Mouse (Mus musculus) limb, embryonic 11.5 days (tissue): ENCODE measurements at regions not wholly inside any gene's neighbourhood (a gene's known extent, or its start where the extent isn't known, plus 50 kb on each side); places are given as distances from the start of the nearest gene placed in this dataset.

Experiments used
- ATAC-seq: fragments of 200-750 bp; cut with Nextera tagmentation; 2 replicates; pipeline ENCODE4 v1.8.0; 2017; ENCODE audit warnings: low read depth; ENCODE audit not compliant: insufficient number of reproducible peaks, low FRiP score, low TSS enrichment
- DNase-seq: peaks from one replicate; pipeline ENCODE4 v3.0.0-alpha.2; 2015; ENCODE audit warnings: low spot score
- H3K27ac ChIP-seq: fragments of 300-500 bp; sonication (generic); replicated peaks from 2 replicates; pipeline ENCODE4 v1.5.1; 2014; ENCODE audit warnings: low read depth, mild to moderate bottlenecking, low read length
- H3K27me3 ChIP-seq: fragments of 300-500 bp; sonication (generic); 2 replicates; pipeline ENCODE4 v1.6.1; 2014; ENCODE audit warnings: mild to moderate bottlenecking, low read length, mixed read lengths; ENCODE audit not compliant: control insufficient read depth, insufficient read depth
- H3K36me3 ChIP-seq: fragments of 300-500 bp; sonication (generic); 2 replicates; pipeline ENCODE4 v1.6.1; 2014; ENCODE audit warnings: mild to moderate bottlenecking, low read length, moderate library complexity, mixed read lengths; ENCODE audit not compliant: control insufficient read depth, insufficient read depth
- H3K4me1 ChIP-seq: fragments of 300-500 bp; sonication (generic); 2 replicates; pipeline ENCODE4 v1.6.1; 2014; ENCODE audit warnings: low read length, mixed read lengths; ENCODE audit not compliant: control insufficient read depth, insufficient read depth
- H3K4me2 ChIP-seq: fragments of 300-500 bp; sonication (generic); 2 replicates; pipeline ENCODE4 v1.6.1; 2014; ENCODE audit warnings: low read depth, mild to moderate bottlenecking, moderate library complexity; ENCODE audit not compliant: severe bottlenecking
- H3K4me3 ChIP-seq: fragments of 300-500 bp; sonication (generic); 2 replicates; pipeline ENCODE4 v1.5.1; 2014; ENCODE audit warnings: low read depth, low read length
- H3K9ac ChIP-seq: fragments of 300-500 bp; sonication (generic); 2 replicates; pipeline ENCODE4 v1.6.1; 2014; ENCODE audit warnings: mild to moderate bottlenecking, low read length
- H3K9me3 ChIP-seq: fragments of 300-500 bp; sonication (generic); 2 replicates; pipeline ENCODE4 v1.6.1; 2016; ENCODE audit warnings: low read length; ENCODE audit not compliant: control insufficient read depth
- WGBS: fragments of 180-500 bp; shearing (Covaris S2); extraction: QIAGEN DNeasy Blood & Tissue Kit; methylation state at CpG from one replicate; pipeline ENCODE4 v1.1.7; 2014; 5-methylcytosine and 5-hydroxymethylcytosine counted together

DNA sequence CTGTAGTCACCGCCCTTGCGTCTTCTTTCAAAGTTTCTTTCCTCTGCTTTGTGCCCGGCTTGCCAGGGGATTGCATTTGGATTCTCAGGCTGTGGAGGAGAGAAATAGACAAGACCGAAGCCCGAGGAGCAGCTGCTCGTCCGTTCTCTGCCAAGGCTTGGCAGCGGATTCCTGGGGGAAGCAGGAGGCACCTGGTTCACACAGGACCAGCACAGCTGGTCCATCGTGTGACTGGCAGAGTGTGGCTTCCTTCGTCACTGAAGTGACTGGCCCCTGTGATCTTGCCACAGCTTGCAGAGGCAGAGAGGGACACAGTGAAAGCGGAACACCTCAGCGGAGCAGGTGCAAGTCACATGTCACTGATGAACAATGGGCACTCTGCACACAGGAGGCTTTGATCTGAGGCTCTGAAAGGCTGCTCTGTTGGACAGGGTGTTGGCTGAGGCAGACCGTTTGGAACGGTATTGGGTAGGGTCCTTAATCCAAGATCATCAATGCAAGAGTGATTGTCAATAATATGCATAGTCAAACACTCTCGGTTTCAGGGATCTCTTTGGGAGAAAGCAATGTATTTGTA, 214.5 kb downstream of the Rnf144b start:
- no peak overlapping the region for H3K4me2 ChIP-seq
- WGBS: 89% methylated on average over 15 of the region's 15 CpGs
- H3K4me1 ChIP-seq: no peaks in the 10 kb centered on the region
- H3K27me3 ChIP-seq: no peaks in the 10 kb centered on the region
- no peak overlapping the region for H3K27ac ChIP-seq
- H3K36me3 ChIP-seq: no peaks in the 10 kb centered on the region
- ATAC-seq (no peak), DNase-seq (no peak)
- H3K4me3 ChIP-seq: no peak overlapping the region
- H3K9ac ChIP-seq: no peak overlapping the region
- H3K9me3 ChIP-seq: no peaks in the 10 kb centered on the region

DNA sequence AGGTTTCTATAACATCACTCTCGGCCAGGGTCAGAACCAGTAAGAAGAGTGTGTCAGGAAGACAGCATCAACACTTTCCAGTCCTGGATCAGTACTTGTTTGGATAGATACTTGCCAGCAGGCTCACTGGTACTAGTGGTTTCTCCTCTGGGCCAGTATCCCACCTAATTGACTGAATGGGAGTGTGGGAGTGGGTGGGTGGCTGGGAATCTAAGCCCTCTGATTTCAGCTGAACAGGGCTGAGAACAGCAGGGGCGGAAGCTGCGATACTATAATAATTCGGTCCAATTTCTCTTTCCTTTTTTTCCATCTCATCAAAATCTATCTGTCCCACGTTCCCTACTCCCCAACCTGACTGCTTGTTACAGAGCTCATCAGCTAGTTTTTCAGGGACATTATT, 217.0 kb downstream of the Rnf144b start:
- no peaks in the 10 kb centered on the region for H3K27me3 ChIP-seq
- no peaks in the 10 kb centered on the region for H3K4me1 ChIP-seq
- 86% methylated on average over 5 of the region's 5 CpGs for WGBS
- no peak overlapping the region for H3K4me3 ChIP-seq
- H3K4me2 ChIP-seq: no peak overlapping the region
- ATAC-seq (no peak), DNase-seq (no peak)
- no peaks in the 10 kb centered on the region for H3K36me3 ChIP-seq
- H3K9ac ChIP-seq: no peak overlapping the region
- H3K27ac ChIP-seq: no peak overlapping the region
- no peaks in the 10 kb centered on the region for H3K9me3 ChIP-seq

DNA sequence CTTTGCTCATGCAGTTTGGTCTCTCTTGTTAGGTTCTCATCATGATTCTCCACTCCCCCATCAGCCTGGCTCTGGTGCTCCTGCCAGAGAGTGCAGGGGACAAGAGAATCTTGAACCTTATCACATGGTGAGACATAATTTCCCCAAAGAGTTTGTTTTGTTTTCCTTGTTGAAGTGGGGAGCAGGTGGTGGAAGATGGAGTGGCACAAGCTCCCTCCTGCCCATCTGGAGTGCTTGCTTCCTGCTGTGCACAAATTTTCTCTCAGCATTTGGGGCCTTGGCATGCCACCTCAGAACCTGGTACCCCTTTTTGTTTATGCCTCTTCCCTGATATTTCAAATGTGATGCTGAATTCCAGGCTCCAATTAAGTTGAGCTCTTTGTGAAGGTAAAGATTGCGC, 219.9 kb downstream of the Rnf144b start:
- Histone ChIP-seq H3K4me1 (no peaks in the 10 kb centered on the region), H3K27me3 (no peaks in the 10 kb centered on the region), H3K4me3 (no peak overlapping the region), H3K4me2 (no peak overlapping the region), H3K9ac (no peak overlapping the region), H3K9me3 (no peaks in the 10 kb centered on the region), H3K27ac (no peak overlapping the region), H3K36me3 (no peaks in the 10 kb centered on the region)
- no peak for DNase-seq
- ATAC-seq: no peak
- 94% methylated on average over 1 of the region's 1 CpGs for WGBS

DNA sequence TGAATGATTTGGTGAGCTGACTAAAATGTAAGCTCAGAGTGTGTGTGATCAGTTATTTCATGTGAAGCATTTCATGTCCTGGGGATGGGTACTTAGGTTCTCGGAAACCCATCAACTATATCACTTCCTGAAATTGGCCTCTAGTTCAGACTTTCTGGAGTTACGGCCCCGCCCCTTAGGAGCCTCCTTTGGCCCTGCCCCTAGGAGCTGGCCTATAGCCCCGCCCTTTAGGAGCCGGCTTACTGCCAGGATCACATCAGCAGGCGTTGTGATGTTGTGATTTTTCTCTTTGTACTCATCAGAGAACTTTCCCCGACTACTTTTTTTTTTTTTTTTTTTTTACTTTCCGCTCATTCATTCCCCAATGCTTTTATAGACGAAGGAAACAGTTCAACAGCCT, 223.1 kb downstream of the Rnf144b start:
- Histone ChIP-seq H3K9ac (no peak overlapping the region), H3K27me3 (no peaks in the 10 kb centered on the region), H3K4me1 (no peaks in the 10 kb centered on the region), H3K36me3 (no peaks in the 10 kb centered on the region), H3K27ac (no peak overlapping the region), H3K9me3 (no peaks in the 10 kb centered on the region), H3K4me3 (no peak overlapping the region), H3K4me2 (no peak overlapping the region)
- ATAC-seq: no peak
- no peak for DNase-seq
- 48% methylated on average over 9 of the region's 9 CpGs for WGBS

DNA sequence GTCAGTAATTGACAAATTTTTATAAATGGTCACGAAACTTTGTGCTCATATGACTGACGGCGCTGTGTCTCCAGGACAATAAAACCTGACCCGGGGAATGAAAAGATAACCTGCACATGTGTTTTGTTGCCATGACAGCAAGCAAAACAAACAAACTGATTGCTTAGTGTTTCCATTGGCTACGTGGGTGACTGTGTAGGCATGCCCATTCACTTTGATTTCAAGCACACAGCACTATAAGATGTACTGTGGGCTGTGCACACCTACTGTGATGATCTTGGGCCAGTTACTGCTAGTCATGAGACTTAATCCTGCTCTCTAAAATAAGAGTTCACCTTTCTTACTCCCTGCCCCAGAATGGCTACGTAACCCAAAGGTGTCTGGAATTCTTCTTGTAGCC, 225.4 kb downstream of the Rnf144b start:
- no peak for DNase-seq
- no peaks in the 10 kb centered on the region for H3K27me3 ChIP-seq
- no peaks in the 10 kb centered on the region for H3K4me1 ChIP-seq
- H3K9me3 ChIP-seq: no peaks in the 10 kb centered on the region
- 75% methylated on average over 6 of the region's 6 CpGs for WGBS
- H3K4me3 ChIP-seq: no peak overlapping the region
- no peak overlapping the region for H3K27ac ChIP-seq
- ATAC-seq: no peak
- no peak overlapping the region for H3K9ac ChIP-seq
- H3K4me2 ChIP-seq: no peak overlapping the region
- no peaks in the 10 kb centered on the region for H3K36me3 ChIP-seq

GRCm38 (mm10) chr13:47348517-47349145, 226.2 kb downstream of the Rnf144b start:
- WGBS: 55% methylated on average over 17 of the region's 17 CpGs
- Histone ChIP-seq H3K36me3 (no peaks in the 10 kb centered on the region), H3K4me1 (no peaks in the 10 kb centered on the region), H3K9me3 (no peaks in the 10 kb centered on the region), H3K27me3 (no peaks in the 10 kb centered on the region), H3K4me2 (no peak overlapping the region), H3K27ac (no peak overlapping the region), H3K4me3 (no peak overlapping the region), H3K9ac (no peak overlapping the region)
- ATAC-seq: no peak
- DNase-seq: peak; percentile 84

DNA sequence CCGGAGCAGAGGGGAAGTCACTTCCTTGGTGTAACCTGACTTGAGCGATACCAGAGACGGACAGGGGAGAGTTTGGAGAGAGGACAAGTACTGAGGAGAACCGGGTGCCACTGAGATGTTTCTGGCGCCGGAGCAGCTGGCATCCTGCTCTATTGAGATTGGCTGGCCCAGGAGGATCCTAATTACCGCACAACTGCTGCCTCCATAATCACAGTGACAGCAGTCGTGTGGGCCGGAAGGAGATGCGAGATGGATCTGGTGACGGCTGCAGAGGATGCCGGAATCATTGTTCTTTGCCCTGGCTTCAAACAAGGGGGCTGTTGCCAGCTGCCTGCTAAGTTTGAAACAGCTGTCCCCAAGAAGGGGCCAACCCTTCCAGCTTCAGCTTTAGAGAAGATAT, 232.0 kb downstream of the Rnf144b start:
- ATAC-seq (no peak), DNase-seq (no peak)
- WGBS: 90% methylated on average over 12 of the region's 12 CpGs

GRCm38 (mm10) chr13:47355169-47355568, 232.7 kb downstream of the Rnf144b start:
- 71% methylated on average over 5 of the region's 5 CpGs for WGBS
- Histone ChIP-seq H3K4me2 (no peak overlapping the region), H3K27ac (no peak overlapping the region), H3K9me3 (no peaks in the 10 kb centered on the region), H3K36me3 (no peaks in the 10 kb centered on the region), H3K4me3 (no peak overlapping the region), H3K27me3 (no peaks in the 10 kb centered on the region), H3K4me1 (no peaks in the 10 kb centered on the region), H3K9ac (no peak overlapping the region)
- no peak for ATAC-seq
- no peak for DNase-seq

More for the DNA sequence above, 232.0 kb downstream of the Rnf144b start:
- Histone ChIP-seq H3K36me3 (no peaks in the 10 kb centered on the region), H3K4me3 (no peak overlapping the region), H3K4me1 (no peaks in the 10 kb centered on the region), H3K27ac (no peak overlapping the region), H3K27me3 (no peaks in the 10 kb centered on the region), H3K4me2 (no peak overlapping the region), H3K9ac (no peak overlapping the region), H3K9me3 (no peaks in the 10 kb centered on the region)

DNA sequence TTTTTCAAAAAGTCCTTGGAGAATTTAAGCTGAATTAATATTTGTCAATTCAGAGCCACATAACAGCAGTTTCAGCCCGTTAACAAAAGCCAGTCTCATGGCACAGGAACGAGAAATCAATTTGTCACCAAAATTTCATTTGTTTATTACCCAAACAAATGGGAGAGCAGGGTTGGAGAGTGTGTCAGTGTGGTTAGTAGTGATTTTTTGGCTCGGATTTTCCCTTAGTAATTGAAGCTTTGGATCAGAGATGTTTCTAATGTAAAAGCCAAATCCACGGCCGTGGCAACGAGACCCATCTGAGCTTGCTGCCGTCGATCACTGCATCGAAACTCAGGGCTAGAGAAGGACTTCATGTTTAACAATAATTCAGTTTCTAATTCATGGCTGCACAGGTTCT, 236.5 kb downstream of the Rnf144b start:
- ATAC-seq (no peak), DNase-seq (no peak)
- Histone ChIP-seq H3K27ac (no peak overlapping the region), H3K9me3 (no peaks in the 10 kb centered on the region), H3K4me1 (no peaks in the 10 kb centered on the region), H3K4me2 (no peak overlapping the region), H3K4me3 (no peak overlapping the region), H3K27me3 (no peaks in the 10 kb centered on the region), H3K36me3 (no peaks in the 10 kb centered on the region), H3K9ac (no peak overlapping the region)
- WGBS: 75% methylated on average over 9 of the region's 9 CpGs
